Mouse (Mus musculus): ENCODE results near the gene Usp17lc. TPM values are rescaled to one million over a fixed set of nuclear protein-coding genes. Genes with fewer than 3 reads are reported as not detected.
"Not testable (repeated sequence)": the region's sequence is repeated elsewhere in the genome, so short reads cannot be mapped to it uniquely, and the experiment has no call there.

Usp17lc gene
- not detected in 2 replicates for polyA plus RNA-seq (2015; fragmentation: Nextera tagmentation; extraction: Ambion mirVana)

- H3K9ac ChIP-seq (ENCODE audit: low read depth, low read length); H3K36me3 ChIP-seq (ENCODE audit: control insufficient read depth, insufficient read depth); ATAC-seq (ENCODE audit: low read depth); H3K4me1 ChIP-seq (ENCODE audit: control insufficient read depth, low read depth, low read length); H3K27me3 ChIP-seq (ENCODE audit: control insufficient read depth, insufficient read depth, low read depth, low read length); H3K27ac ChIP-seq (ENCODE audit: low read length); H3K9me3 ChIP-seq (replicated peaks; ENCODE audit: control insufficient read depth, low read length); H3K4me3 ChIP-seq (ENCODE audit: low read depth, low read length); H3K4me2 ChIP-seq (ENCODE audit: low read depth, low read length): not testable (repeated sequence)
- 30% methylated on average over 1 of the region's 1 CpGs for WGBS (ENCODE audit: insufficient replicate concordance)
Observed at GRCm38 (mm10) chr7:103414772-103415171, at the start of gene Usp17lc. Gene Usp17lc, plus strand, starts transcription at chr7:103415072.

DNA sequence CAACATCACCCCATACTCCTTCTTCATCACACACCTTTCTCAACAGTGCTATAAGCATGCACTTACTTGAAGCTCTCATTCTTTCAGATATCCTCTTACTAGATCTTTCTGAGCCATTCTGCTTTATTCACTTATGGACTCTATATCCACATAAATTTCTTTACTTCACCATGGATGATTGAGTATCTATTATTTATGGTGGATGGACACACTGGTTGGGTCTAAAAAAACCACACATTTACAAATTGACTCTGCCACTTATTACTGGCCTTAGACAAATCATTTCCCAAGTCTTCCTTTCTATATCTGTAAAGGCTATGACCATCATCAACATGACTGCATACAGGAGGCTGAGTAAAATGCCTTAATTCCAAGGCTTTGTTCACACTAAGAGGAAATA lies 28.8 kb upstream of the Usp17lc start, which contains the start of gene Olfr603:
TSS of gene Olfr603 (minus strand) at position 101 of the 400 bp plus-strand sequence.
- Histone ChIP-seq H3K27me3 (ENCODE audit: control insufficient read depth, insufficient read depth, low read depth, low read length) (no peaks in the 10 kb centered on the region), H3K4me1 (ENCODE audit: control insufficient read depth, low read depth, low read length) (no peaks in the 10 kb centered on the region), H3K4me2 (ENCODE audit: low read depth, low read length) (no peak within 1 kb of the TSS), H3K9me3 (replicated peaks; ENCODE audit: control insufficient read depth, low read length) (no peaks in the 10 kb centered on the region), H3K4me3 (ENCODE audit: low read depth, low read length) (no peak within 1 kb of the TSS), H3K9ac (ENCODE audit: low read depth, low read length) (no peak within 1 kb of the TSS), H3K27ac (ENCODE audit: low read length) (no peak within 1 kb of the TSS), H3K36me3 (ENCODE audit: control insufficient read depth, insufficient read depth) (no peaks in the 10 kb centered on the region)
- ATAC-seq (ENCODE audit: low read depth), result no peak

- no peak overlapping the region for H3K27ac ChIP-seq (ENCODE audit: low read length)
Observed at GRCm38 (mm10) chr7:103397758-103398157, 17.1 kb upstream of the Usp17lc start.

GRCm38 (mm10) chr7:103398981-103399380 lies 15.9 kb upstream of the Usp17lc start:
- H3K27ac ChIP-seq (ENCODE audit: low read length), result no peak overlapping the region
- no peak overlapping the region for H3K9ac ChIP-seq (ENCODE audit: low read depth, low read length)
- no peaks in the 10 kb centered on the region for H3K9me3 ChIP-seq (replicated peaks; ENCODE audit: control insufficient read depth, low read length)
- no peak overlapping the region for H3K4me2 ChIP-seq (ENCODE audit: low read depth, low read length)
- no peaks in the 10 kb centered on the region for H3K4me1 ChIP-seq (ENCODE audit: control insufficient read depth, low read depth, low read length)
- WGBS (ENCODE audit: insufficient replicate concordance), result 4% methylated on average over 1 of the region's 1 CpGs
- ATAC-seq (ENCODE audit: low read depth), result no peak
- H3K27me3 ChIP-seq (ENCODE audit: control insufficient read depth, insufficient read depth, low read depth, low read length), result no peaks in the 10 kb centered on the region
- no peak overlapping the region for H3K4me3 ChIP-seq (ENCODE audit: low read depth, low read length)
- H3K36me3 ChIP-seq (ENCODE audit: control insufficient read depth, insufficient read depth), result no peaks in the 10 kb centered on the region

More at GRCm38 (mm10) chr7:103397758-103398157, 17.1 kb upstream of the Usp17lc start:
- H3K9ac ChIP-seq (ENCODE audit: low read depth, low read length), result no peak overlapping the region
- no peaks in the 10 kb centered on the region for H3K4me1 ChIP-seq (ENCODE audit: control insufficient read depth, low read depth, low read length)
- ATAC-seq (ENCODE audit: low read depth), result no peak
- no peaks in the 10 kb centered on the region for H3K9me3 ChIP-seq (replicated peaks; ENCODE audit: control insufficient read depth, low read length)
- H3K4me3 ChIP-seq (ENCODE audit: low read depth, low read length), result no peak overlapping the region
- H3K27me3 ChIP-seq (ENCODE audit: control insufficient read depth, insufficient read depth, low read depth, low read length), result no peaks in the 10 kb centered on the region
- no peak overlapping the region for H3K4me2 ChIP-seq (ENCODE audit: low read depth, low read length)
- no peaks in the 10 kb centered on the region for H3K36me3 ChIP-seq (ENCODE audit: control insufficient read depth, insufficient read depth)

- WGBS (ENCODE audit: insufficient replicate concordance), result 48% methylated on average over 3 of the region's 3 CpGs
- not testable (repeated sequence) for H3K27me3 ChIP-seq (ENCODE audit: control insufficient read depth, insufficient read depth, low read depth, low read length); H3K4me2 ChIP-seq (ENCODE audit: low read depth, low read length); H3K27ac ChIP-seq (ENCODE audit: low read length); H3K4me1 ChIP-seq (ENCODE audit: control insufficient read depth, low read depth, low read length); H3K36me3 ChIP-seq (ENCODE audit: control insufficient read depth, insufficient read depth); H3K9me3 ChIP-seq (replicated peaks; ENCODE audit: control insufficient read depth, low read length); H3K4me3 ChIP-seq (ENCODE audit: low read depth, low read length); H3K9ac ChIP-seq (ENCODE audit: low read depth, low read length); ATAC-seq (ENCODE audit: low read depth)
Observed at GRCm38 (mm10) chr7:103406521-103407055, 8.3 kb upstream of the Usp17lc start.

DNA sequence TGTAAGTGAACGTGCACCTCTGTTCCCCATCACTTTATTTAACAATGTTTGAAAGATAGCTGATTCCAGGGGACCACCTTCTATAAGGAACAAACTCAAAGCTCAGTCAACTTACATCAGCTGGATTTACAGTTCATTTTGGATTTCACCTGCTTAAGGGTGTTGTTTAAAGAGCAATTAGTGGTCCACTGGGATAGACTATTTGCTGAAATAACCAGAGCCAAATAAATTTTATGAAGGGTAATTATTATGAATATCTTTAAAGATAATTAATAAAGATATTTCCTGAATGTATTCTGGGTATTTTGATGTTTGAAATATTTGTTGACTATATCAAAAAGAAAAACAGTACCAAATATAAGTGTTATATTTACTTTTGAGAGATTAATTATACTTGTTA lies 30.5 kb downstream of the Usp17lc start, which contains the start of gene Olfr605:
TSS of gene Olfr605 (minus strand) at position 101 of the 400 bp plus-strand sequence.
- no peaks in the 10 kb centered on the region for H3K36me3 ChIP-seq (ENCODE audit: control insufficient read depth, insufficient read depth)
- H3K9ac ChIP-seq (ENCODE audit: low read depth, low read length), result no peak within 1 kb of the TSS
- WGBS (ENCODE audit: insufficient replicate concordance), result 60% methylated on average over 1 of the region's 1 CpGs
- H3K9me3 ChIP-seq (replicated peaks; ENCODE audit: control insufficient read depth, low read length), result no peaks in the 10 kb centered on the region
- H3K4me1 ChIP-seq (ENCODE audit: control insufficient read depth, low read depth, low read length), result no peaks in the 10 kb centered on the region
- H3K27me3 ChIP-seq (ENCODE audit: control insufficient read depth, insufficient read depth, low read depth, low read length), result no peaks in the 10 kb centered on the region
- no peak within 1 kb of the TSS for H3K27ac ChIP-seq (ENCODE audit: low read length)
- H3K4me2 ChIP-seq (ENCODE audit: low read depth, low read length), result no peak within 1 kb of the TSS
- ATAC-seq (ENCODE audit: low read depth), result no peak
- no peak within 1 kb of the TSS for H3K4me3 ChIP-seq (ENCODE audit: low read depth, low read length)

- Histone ChIP-seq H3K9me3 (replicated peaks; ENCODE audit: control insufficient read depth, low read length) (no peaks in the 10 kb centered on the region), H3K9ac (ENCODE audit: low read depth, low read length) (no peak within 1 kb of the TSS), H3K27ac (ENCODE audit: low read length) (no peak within 1 kb of the TSS), H3K4me3 (ENCODE audit: low read depth, low read length) (no peak within 1 kb of the TSS), H3K4me2 (ENCODE audit: low read depth, low read length) (no peak within 1 kb of the TSS), H3K4me1 (ENCODE audit: control insufficient read depth, low read depth, low read length) (no peaks in the 10 kb centered on the region), H3K27me3 (ENCODE audit: control insufficient read depth, insufficient read depth, low read depth, low read length) (no peaks in the 10 kb centered on the region), H3K36me3 (ENCODE audit: control insufficient read depth, insufficient read depth) (no peaks in the 10 kb centered on the region)
- WGBS (ENCODE audit: insufficient replicate concordance), result 72% methylated on average over 2 of the region's 2 CpGs
- no peak for ATAC-seq (ENCODE audit: low read depth)
Observed at GRCm38 (mm10) chr7:103448746-103449145, 33.9 kb downstream of the Usp17lc start, which contains the start of gene Olfr606. Gene Olfr606, plus strand, starts transcription at chr7:103449046.

GRCm38 (mm10) chr7:103460590-103460989 lies 45.7 kb downstream of the Usp17lc start:
- 71% methylated on average over 5 of the region's 5 CpGs for WGBS (ENCODE audit: insufficient replicate concordance)
- Histone ChIP-seq H3K4me3 (ENCODE audit: low read depth, low read length) (no peak overlapping the region), H3K9me3 (replicated peaks; ENCODE audit: control insufficient read depth, low read length) (no peaks in the 10 kb centered on the region), H3K27ac (ENCODE audit: low read length) (no peak overlapping the region), H3K27me3 (ENCODE audit: control insufficient read depth, insufficient read depth, low read depth, low read length) (no peaks in the 10 kb centered on the region), H3K36me3 (ENCODE audit: control insufficient read depth, insufficient read depth) (no peaks in the 10 kb centered on the region), H3K4me1 (ENCODE audit: control insufficient read depth, low read depth, low read length) (no peaks in the 10 kb centered on the region), H3K4me2 (ENCODE audit: low read depth, low read length) (no peak overlapping the region), H3K9ac (ENCODE audit: low read depth, low read length) (no peak overlapping the region)
- no peak for ATAC-seq (ENCODE audit: low read depth)
